Mouse (Mus musculus) adrenal gland, postnatal 10 days (tissue): ENCODE results near the gene Ms4a18. TPM values are rescaled to one million over a fixed set of nuclear protein-coding genes. Genes with fewer than 3 reads are reported as not detected.

ENCODE experiments used
- total RNA-seq, 2 experiments: library from RNA; stranded (reverse); gene quantifications; 2 replicates each; pipeline ENCODE4 v1.2.3; 2021

Gene Ms4a18
- total RNA-seq, 2 experiments from 2014 or later: not detected

Other genes with a start within 250 kb of the Ms4a18 start
- 1 to 10 TPM; 2.3 to 4.1 TPM for gene Cd6, start 188.0 kb downstream of the Ms4a18 start, total RNA-seq
- 1 to 10 TPM; 3.2 to 3.5 TPM for gene Slc15a3, start 178.3 kb downstream of the Ms4a18 start, total RNA-seq
- 10 to 100 TPM; 22.3 to 23.1 TPM for gene Tmem132a, start 148.1 kb downstream of the Ms4a18 start, total RNA-seq
- 10 to 100 TPM; 84.0 to 93.2 TPM for gene Tmem109, start 136.0 kb downstream of the Ms4a18 start, total RNA-seq
- gene Prpf19, start 122.8 kb downstream of the Ms4a18 start, total RNA-seq: 100 to 1,000 TPM; 124 to 163 TPM
- gene Zp1, start 97.4 kb downstream of the Ms4a18 start, total RNA-seq: not detected
- not detected for gene Ptgdr2, start 80.9 kb downstream of the Ms4a18 start, total RNA-seq
- gene Ccdc86, start 68.8 kb downstream of the Ms4a18 start, total RNA-seq: 10 to 100 TPM; 11.2 to 14.4 TPM
- gene Ms4a10, start 43.4 kb downstream of the Ms4a18 start, total RNA-seq: 1 to 10 TPM; 2.8 to 3.9 TPM
- gene Ms4a15, start 24.8 kb downstream of the Ms4a18 start, total RNA-seq: not detected
- 1 to 10 TPM; 1.2 to 2.3 TPM for gene Ms4a8a, start 63.1 kb upstream of the Ms4a18 start, total RNA-seq
- gene 1700017D01Rik, start 112.8 kb upstream of the Ms4a18 start, total RNA-seq: not detected
- not detected for gene 1700025F22Rik, start 147.3 kb upstream of the Ms4a18 start, total RNA-seq
- gene Ms4a13, start 178.7 kb upstream of the Ms4a18 start, total RNA-seq: not detected
- not detected for gene Ms4a12, start 214.4 kb upstream of the Ms4a18 start, total RNA-seq
- gene Ms4a1, start 248.2 kb upstream of the Ms4a18 start, total RNA-seq: 1 to 10 TPM; 3.6 to 4.1 TPM